Mouse (Mus musculus) bone marrow macrophage, adult 2 months (primary cell): ENCODE measurements around the gene A530016L24Rik. TPM values are rescaled to one million over a fixed set of nuclear protein-coding genes. Genes with fewer than 3 reads are reported as not detected.

ENCODE experiments used
- H3K27ac ChIP-seq: 2 replicates; pipeline ENCODE4 v1.5.1; 2012; ENCODE audit warnings: low read depth, low read length; ENCODE audit not compliant: insufficient read depth
- H3K4me1 ChIP-seq: 2 replicates; pipeline ENCODE4 v1.6.1; 2012; ENCODE audit warnings: low read length; ENCODE audit not compliant: control insufficient read depth, insufficient read depth
- H3K4me3 ChIP-seq: 2 replicates; pipeline ENCODE4 v1.5.1; 2012; ENCODE audit warnings: mild to moderate bottlenecking, low read length, moderate library complexity; ENCODE audit not compliant: insufficient read depth
- CTCF ChIP-seq: IDR thresholded peaks from 2 replicates; pipeline ENCODE4 v1.5.1; 2012; ENCODE audit warnings: low read depth, mild to moderate bottlenecking, low read length, moderate library complexity
- POLR2A ChIP-seq: IDR thresholded peaks from 2 replicates; pipeline ENCODE4 v1.6.1; 2012; ENCODE audit warnings: mild to moderate bottlenecking, low read depth, low read length, borderline replicate concordance
- polyA plus RNA-seq: library from polyadenylated mRNA; stranded (reverse); fragments of >200 nt; gene quantifications from 2 replicates; pipeline ENCODE4 v1.2.4, GENCODE M21; 2012; ENCODE audit not compliant: missing spikeins, insufficient read depth, insufficient read length

The A530016L24Rik gene
- polyA plus RNA-seq, 1 experiment, result not detected

DNA sequence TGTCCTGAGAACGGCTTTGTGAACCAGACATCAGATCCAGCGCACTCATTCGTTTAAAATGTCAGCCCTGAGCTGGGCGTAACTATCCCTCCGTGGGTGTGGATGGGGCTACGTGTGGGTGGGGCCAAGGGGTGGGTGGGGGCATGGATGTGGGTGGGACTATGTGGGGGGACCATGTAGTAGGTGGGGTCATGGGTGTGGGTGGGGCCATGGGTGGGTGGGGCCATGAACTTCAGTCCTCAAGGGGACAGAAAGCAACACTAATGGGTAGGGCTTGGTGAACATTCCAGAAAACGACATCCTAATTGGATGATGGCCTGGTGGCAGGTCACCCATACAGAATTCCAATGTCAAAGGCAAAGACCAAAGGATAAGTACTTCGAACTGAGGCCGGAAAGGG is 54.7 kb downstream of the A530016L24Rik start:
- Histone ChIP-seq H3K27ac (no peak overlapping the region), H3K4me1 (no peaks in the 10 kb centered on the region), H3K4me3 (no peak overlapping the region)
- TF ChIP-seq CTCF (no peak), POLR2A (no peak)

DNA sequence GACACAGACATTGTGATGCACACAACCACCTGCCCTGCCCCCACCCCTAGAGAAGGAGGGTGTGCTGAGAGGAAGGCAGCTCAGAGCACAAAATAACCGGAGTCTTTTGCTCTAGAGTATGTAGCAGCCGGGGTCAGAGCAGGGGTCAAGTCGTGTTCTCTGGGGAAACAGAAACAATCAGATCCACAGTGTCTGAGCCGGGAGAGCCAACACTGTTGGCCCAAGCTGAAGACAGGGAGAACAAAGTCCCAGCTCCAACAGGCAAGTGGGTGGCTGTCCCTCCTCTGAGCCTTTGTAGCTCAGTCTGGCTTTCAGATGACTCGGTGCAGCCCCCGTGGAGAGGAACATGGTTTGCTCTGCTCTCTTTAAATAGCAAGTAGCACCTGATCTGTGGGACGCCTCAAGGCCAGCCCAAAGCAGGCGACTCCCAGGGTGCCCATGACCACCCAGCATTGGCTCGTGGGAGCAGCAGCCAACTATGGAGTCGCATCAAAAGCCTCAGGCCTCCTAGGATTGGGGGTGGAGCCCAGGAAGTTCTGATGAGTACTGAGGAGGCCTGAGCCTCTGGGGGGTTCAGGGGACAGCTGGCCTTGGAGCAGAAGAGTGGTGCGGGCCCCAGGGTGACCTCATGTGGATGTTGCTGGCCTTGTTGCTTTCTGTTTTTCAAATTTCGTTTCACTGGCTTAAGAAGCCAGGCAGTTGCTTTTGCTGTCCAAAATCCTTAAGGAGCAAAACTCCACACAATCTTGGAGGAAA is 55.9 kb downstream of the A530016L24Rik start:
- TF ChIP-seq POLR2A, result no peak
- TF ChIP-seq CTCF, result no peak
- Histone ChIP-seq H3K4me3 (no peak overlapping the region), H3K4me1 (no peaks in the 10 kb centered on the region), H3K27ac (no peak overlapping the region)

GRCm38 (mm10) chr12:112546110-112546509 is 56.9 kb downstream of the A530016L24Rik start:
- no peak overlapping the region for H3K27ac ChIP-seq
- H3K4me3 ChIP-seq, result no peak overlapping the region
- no peaks in the 10 kb centered on the region for H3K4me1 ChIP-seq
- no peak for TF ChIP-seq CTCF
- TF ChIP-seq POLR2A, result no peak

- no peak for TF ChIP-seq CTCF
- TF ChIP-seq POLR2A, result no peak
- H3K27ac ChIP-seq, result no peak overlapping the region
- H3K4me3 ChIP-seq, result no peak overlapping the region
- H3K4me1 ChIP-seq, result no peaks in the 10 kb centered on the region
Observed at GRCm38 (mm10) chr12:112549287-112549686, 60.0 kb downstream of the A530016L24Rik start.

Other genes with a start within 250 kb of the A530016L24Rik start
- gene Tmem179, start 27.3 kb downstream of the A530016L24Rik start, polyA plus RNA-seq, result not detected in 2 replicates
- 28.0 and 30.8 TPM in 2 replicates for gene Inf2, start 99.3 kb downstream of the A530016L24Rik start, polyA plus RNA-seq
- 33.2 and 38.5 TPM in 2 replicates for gene Adssl1, start 130.6 kb downstream of the A530016L24Rik start, polyA plus RNA-seq
- gene Siva1, start 155.2 kb downstream of the A530016L24Rik start, polyA plus RNA-seq, result 34.9 and 52.4 TPM in 2 replicates
- 169 and 176 TPM in 2 replicates for gene Akt1, start 185.4 kb downstream of the A530016L24Rik start, polyA plus RNA-seq
- gene Zbtb42, start 189.4 kb downstream of the A530016L24Rik start, polyA plus RNA-seq, result 9.2 and 10.1 TPM in 2 replicates
- 8.5 and 17.7 TPM in 2 replicates for gene Cep170b, start 231.0 kb downstream of the A530016L24Rik start, polyA plus RNA-seq